ENCODE assay signal across 8 mouse cellular contexts in the genomic region with DNA sequence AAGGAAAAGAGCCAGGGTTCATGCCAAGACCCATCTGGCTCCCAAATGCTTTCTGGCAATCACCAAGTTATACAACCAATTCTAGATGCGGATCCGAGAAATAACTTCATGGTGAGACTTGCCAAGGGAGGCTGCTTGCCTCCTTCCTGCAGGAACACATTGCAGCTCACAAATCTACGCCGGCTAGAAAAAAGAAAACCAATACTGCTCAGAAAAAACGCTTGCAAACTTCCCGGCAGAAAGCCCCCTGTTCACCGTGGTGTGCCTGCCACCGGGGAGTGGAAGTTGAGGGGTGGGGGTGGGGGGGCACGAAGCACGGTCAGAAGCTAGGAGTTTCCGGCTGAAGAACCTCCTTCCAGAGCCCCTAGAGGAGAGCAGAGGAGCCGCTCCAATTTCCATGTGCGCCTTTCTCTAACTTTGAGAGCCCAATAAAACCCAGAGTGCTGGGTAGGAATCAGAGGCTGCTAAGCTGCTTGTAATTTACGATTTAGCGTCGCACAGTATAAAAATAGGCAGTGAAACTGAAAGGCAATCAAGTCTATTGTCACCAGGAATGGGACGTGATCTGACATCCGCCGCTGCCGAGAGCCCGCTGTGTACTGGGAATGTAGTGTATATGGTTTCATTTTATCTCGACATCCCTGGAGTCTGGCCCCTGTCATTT.
DNase-seq lines count a peak whose midpoint lies in the region; ATAC-seq and TF ChIP-seq lines count a peak whose summit lies in the region.

No protein-coding gene starts in this region.

- no peaks in the 10 kb centered on the region for H3K27me3 ChIP-seq in liver, embryonic 14.5 days (ENCODE audit: control insufficient read depth, insufficient read depth, low read length)

- ATAC-seq in liver, embryonic 14.5 days (ENCODE audit: insufficient read depth): no peak

- H3K9me3 ChIP-seq in liver, embryonic 14.5 days (ENCODE audit: control insufficient read depth, low read length): no peaks in the 10 kb centered on the region

- TF ChIP-seq EP300 in liver, embryonic 14.5 days (IDR thresholded peaks at IDR 0.05; ENCODE audit: low read depth): no peak

- H3K4me2 ChIP-seq in liver, embryonic 14.5 days (ENCODE audit: low read depth): peak overlapping the region; percentile 56

- DNase-seq in urinary bladder, postnatal 14 days (ENCODE audit: low spot score): peak; percentile 21
- no peak for DNase-seq in urinary bladder, postnatal 25 days (ENCODE audit: low spot score)
- peak; percentile 78 for DNase-seq in embryo, embryonic 10.5 days (ENCODE audit: low spot score)
- DNase-seq in heart, adult 8-10 months (ENCODE audit: low spot score): peak; percentile 31
- DNase-seq in kidney, adult 18-20 months: peak; percentile 39
- DNase-seq in liver, embryonic 14.5 days (ENCODE audit: low read depth in 3 of 3, low spot score in 3 of 3): no peak
- DNase-seq in naive thymus-derived CD4-positive, alpha-beta T cell, adult 2 months (ENCODE audit: low read depth): peak; percentile 73
- peak; percentile 46 for DNase-seq in yolk sac, embryonic 10.5 days (ENCODE audit: low spot score)

- 4% methylated on average over 22 of the region's 22 CpGs for WGBS in liver, embryonic 14.5 days (ENCODE audit: insufficient replicate concordance)

- H3K9ac ChIP-seq in liver, embryonic 14.5 days (replicated peaks): no peak overlapping the region

- H3K4me1 ChIP-seq in liver, embryonic 14.5 days (replicated peaks; ENCODE audit: control insufficient read depth in 2 of 2, insufficient read depth in 2 of 2, low read length in 1 of 2): no peaks in the 10 kb centered on the region

- peak overlapping the region; percentile 25 to 37; a peak in 3 of 4 replicates for H3K4me3 ChIP-seq in liver, embryonic 14.5 days (ENCODE audit: insufficient read depth in 1 of 2, low read depth in 2 of 2, low read length in 2 of 2)

- no peaks in the 10 kb centered on the region for H3K36me3 ChIP-seq in liver, embryonic 14.5 days (replicated peaks; ENCODE audit: control insufficient read depth, insufficient read depth, low read depth)

- TF ChIP-seq CTCF in liver, embryonic 14.5 days (IDR thresholded peaks at IDR 0.05; ENCODE audit: low read depth): no peak

- H3K27ac ChIP-seq in liver, embryonic 14.5 days: no peak overlapping the region

Comparison
In these comparisons a context has a peak if more than half of its experiments do, and no peak if none do; other contexts are left out.
1. DNase-seq: peak in urinary bladder, postnatal 14 days (single experiment), embryo, embryonic 10.5 days (single experiment), heart, adult 8-10 months (single experiment), kidney, adult 18-20 months (single experiment), naive thymus-derived CD4-positive, alpha-beta T cell, adult 2 months (single experiment) and yolk sac, embryonic 10.5 days (single experiment); none in urinary bladder, postnatal 25 days (single experiment) and liver, embryonic 14.5 days (0 of 3).